Mouse (Mus musculus) ovary, postnatal 36 days (tissue): Measurements from ENCODE around the gene Tbl1x.

Experiments used
- DNase-seq: peaks from one replicate; pipeline ENCODE4 v3.0.0; 2022; ENCODE audit warnings: low spot score, mixed read lengths

Tbl1x gene

DNA sequence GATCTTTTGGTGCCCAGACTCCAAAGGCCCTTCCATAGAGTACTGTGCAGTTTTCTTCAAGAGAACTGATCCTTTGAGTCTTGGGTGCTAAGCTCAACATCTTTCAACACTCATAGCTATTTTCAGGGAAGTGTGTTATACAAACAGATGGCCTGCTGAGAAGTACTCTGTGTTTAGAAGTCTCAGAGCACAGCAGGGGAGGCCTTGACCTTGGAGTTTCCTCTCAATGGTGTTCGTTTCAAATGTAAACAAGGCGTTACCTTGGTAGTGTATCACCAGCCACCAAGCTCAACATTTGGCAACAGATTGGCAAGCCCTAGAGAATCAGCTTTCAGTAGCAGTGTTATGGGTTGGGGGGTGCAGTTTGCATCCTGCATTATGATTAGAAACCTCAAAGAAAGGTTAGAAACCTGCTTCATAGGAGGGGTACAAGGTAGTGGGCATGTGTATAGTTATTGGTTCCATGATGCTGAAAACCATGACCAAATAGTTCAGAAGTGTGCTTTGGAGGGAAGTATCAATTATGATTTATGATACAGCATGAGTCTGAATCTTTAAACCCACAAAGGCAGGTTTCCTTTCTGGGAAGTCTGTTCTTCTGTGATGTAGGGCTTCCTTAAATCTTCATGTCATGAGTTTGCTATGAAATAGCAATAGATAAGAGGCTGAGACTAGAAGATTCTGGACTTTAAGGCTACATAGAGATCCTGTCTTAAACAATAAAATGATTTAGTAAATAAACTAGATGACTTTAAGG, 98.3 kb downstream of the Tbl1x start:
- DNase-seq: no peak

DNA sequence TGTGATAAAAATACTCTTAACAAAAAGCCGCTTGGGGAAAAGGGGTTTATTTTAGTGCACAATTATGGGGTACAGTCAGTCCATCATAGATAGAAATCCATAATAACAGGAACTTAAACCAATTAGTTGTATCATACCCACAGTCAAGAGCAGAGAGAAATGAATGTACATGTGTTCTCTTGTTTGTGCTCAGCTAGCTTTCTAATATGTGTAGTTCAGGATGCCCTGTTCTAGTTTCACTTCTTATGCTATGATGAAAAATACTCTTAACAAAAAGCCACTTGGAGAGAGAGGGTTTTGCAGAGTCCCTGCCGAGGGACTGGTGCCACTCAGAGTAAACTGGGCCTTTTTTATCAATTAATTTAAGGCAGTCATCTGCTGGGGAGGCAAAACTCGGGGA, 101.1 kb downstream of the Tbl1x start:
- no peak for DNase-seq

DNA sequence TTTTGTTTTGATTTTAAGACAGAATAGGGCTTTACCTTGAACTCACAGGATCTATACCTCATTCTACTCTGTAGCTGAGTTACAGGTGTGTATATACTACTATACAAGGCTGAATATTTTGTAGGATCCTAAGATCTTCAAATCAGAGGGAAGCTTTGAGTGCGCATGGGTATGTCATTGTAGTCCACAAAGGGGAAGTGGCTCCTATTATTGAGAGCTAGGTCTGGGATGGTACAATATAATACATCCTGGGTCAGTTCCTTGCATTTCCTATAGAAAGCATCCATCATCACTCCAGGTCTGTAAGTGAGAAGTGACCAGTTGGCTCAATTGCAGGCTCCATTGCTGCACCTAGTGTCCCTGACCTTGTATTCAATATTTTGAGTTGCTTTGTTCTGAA, 102.2 kb downstream of the Tbl1x start:
- DNase-seq: no peak

- no peak for DNase-seq
Measured at GRCm38 (mm10) chrX:77615735-77616293, 105.0 kb downstream of the Tbl1x start.

GRCm38 (mm10) chrX:77617368-77618144, 106.7 kb downstream of the Tbl1x start:
- DNase-seq: no peak

- no peak for DNase-seq
Measured at GRCm38 (mm10) chrX:77630439-77630838, 119.6 kb downstream of the Tbl1x start.

- no peak for DNase-seq
Measured at GRCm38 (mm10) chrX:77636499-77636898, 125.7 kb downstream of the Tbl1x start.

- no peak for DNase-seq
Measured at GRCm38 (mm10) chrX:77638076-77638475, 127.3 kb downstream of the Tbl1x start.

- DNase-seq: no peak
Measured at GRCm38 (mm10) chrX:77640301-77640700, 129.5 kb downstream of the Tbl1x start.

- DNase-seq: no peak
Measured at GRCm38 (mm10) chrX:77646164-77646563, 135.4 kb downstream of the Tbl1x start.

DNA sequence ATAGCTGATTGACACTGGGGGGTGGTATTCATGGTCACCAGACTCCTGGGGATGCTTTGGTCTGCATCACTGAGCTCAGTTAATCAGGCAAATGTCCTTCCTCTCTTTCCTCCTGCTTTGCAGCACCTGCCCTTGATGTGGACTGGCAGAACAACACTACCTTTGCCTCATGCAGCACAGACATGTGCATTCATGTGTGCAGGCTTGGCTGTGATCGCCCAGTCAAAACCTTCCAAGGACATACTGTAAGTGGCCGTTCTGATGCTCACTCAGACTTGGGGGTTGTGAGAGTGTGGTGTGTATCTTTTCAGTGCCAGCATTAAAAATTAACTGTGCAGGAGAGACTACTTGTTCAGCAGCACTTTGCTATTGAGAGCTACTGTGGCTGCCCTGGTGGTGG, 139.4 kb downstream of the Tbl1x start:
- no peak for DNase-seq

DNA sequence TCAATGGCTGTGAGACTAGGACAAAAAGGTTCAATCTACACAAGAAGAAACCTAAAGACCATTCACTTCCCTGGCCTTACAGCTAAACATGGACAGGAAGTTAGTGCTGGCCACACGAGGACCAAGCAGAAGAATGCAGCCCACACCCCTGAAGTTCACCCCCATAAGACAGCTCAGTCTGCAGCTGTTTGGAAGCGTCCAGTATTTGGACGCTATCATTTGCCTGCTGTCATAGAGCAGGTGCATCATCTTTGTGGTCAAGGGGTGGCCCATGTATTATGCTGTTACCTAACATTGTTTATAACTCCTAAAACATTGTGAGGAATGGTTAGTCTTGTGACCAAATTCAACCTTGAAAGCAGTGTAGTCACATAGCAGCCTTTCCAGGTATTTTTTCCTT, 151.2 kb downstream of the Tbl1x start:
- DNase-seq: no peak

DNA sequence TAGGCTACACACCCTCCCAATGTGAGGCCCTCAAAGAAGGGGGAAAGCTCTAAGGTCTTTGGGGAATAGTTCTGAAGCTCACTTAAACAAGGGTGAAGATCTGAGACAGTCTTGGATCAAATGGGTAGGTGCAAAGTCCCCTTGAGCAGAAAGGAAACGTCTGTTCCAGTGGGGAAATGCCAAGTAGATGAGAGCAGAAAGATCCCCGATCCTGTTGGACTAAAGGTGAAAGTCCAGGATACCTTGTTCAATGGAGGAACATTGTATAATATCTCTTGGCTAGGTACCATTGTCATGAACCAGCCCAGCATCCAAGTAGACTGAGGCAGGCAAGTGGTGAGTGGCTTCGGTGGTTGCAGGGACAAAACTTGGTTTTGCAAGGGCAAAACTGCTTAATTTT, 152.5 kb downstream of the Tbl1x start:
- no peak for DNase-seq

GRCm38 (mm10) chrX:77665030-77665429, 154.2 kb downstream of the Tbl1x start:
- no peak for DNase-seq

GRCm38 (mm10) chrX:77666911-77667310, 156.1 kb downstream of the Tbl1x start:
- DNase-seq: peak; percentile 20

- DNase-seq: no peak
Measured at GRCm38 (mm10) chrX:77667441-77667840, 156.6 kb downstream of the Tbl1x start.

- peak; percentile 24 for DNase-seq
Measured at GRCm38 (mm10) chrX:77669779-77670550, 159.2 kb downstream of the Tbl1x start.
